Mouse (Mus musculus): ENCODE measurements around the gene 2700097O09Rik. TPM values are rescaled to one million over a fixed set of nuclear protein-coding genes. Genes with fewer than 3 reads are reported as not detected.

The 2700097O09Rik gene
- 0.37 and 1.0 TPM in 2 replicates for polyA plus RNA-seq (2012)

DNA sequence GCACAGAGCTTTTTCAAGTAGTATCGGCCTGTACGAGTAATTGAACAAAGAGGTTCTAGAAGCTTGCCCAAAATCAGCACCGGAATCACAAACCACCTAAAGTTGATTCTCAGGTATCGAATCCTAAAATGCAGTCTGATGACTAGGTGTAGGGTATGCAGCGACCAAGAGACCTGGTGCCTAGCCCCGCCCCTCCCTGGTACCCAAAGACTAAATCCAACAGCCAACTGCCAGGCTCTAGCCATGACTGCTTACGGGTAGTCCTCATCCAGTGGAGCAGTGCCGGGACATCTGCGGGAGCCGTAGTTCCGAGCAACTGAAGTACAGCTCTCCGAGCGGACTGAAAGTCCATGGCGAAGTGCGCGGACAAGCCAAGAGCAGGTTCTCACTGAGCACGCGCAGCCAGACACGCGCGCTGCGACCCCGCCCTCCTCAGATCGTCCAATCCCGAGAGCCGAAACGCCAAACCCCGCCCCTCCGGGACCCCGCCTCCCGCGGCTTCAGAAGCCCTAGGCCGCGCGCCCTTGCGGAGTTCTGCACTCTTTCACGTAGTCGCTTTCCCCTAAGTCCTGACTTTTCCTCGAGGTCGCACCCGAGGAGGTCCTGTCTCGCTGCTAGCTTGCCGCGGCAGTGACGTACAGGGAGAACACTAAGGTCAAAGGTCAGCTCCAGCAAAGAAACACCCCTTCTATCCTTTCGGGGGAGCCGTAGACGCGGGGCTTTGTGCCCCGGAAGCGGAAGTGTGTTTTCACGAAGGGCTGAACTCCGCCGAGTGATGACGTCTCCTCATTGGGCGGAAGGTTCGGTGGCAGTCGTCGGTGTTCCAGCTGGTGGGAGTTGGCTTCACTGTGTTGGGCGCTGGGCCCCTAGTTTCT, at the start of gene 2700097O09Rik, which contains the start of gene Srp54a:
Gene 2700097O09Rik (minus strand): TSS at position 385 of the 875 bp plus-strand sequence.
Gene Srp54a (plus strand): TSS at position 537 of the 875 bp plus-strand sequence.

GRCm38 (mm10) chr12:55124242-55124641, 44.3 kb upstream of the 2700097O09Rik start, which contains the start of gene Fam177a:
TSS of gene Fam177a (plus strand) at chr12:55124469.

DNA sequence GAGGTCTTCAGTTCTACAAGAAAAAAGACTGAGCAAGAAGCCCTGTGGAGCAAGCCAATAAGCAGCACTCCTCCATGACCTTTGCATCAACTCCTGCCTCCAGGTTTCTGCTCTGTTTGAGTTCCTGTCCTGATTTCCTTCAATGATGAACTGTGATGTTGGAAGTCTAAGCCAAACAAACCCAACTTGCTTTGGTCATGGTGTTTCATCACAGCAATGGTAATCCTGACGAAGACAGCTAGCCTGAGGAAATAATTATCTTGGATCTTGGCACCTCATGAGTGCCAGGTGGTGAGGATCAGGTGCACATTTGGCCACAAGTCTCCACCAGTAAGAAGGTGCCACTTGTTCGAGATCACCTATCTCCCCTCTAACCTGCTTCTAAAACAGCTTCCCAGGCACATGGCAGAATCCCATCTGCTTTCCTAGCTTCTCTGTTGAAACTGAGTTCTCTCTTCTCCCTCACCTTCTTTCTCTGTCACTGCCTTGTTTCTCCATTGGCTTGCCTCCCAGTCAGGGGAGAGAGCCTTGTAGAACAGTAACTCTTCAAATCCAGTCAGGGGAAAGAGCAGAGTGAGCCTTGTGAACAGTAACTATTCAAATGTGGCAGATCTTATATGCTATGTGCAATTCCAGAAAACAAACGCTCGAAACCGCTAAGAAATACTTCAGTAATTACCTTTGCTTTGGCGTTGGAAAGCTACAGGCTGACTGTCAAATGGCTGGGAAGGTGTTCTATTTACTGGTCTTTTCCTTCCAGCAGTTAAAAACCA, 66.1 kb downstream of the 2700097O09Rik start, which contains the start of gene Baz1a:
Gene Baz1a (minus strand): TSS at position 723 of the 773 bp plus-strand sequence.

Other genes starting within 250 kb of the 2700097O09Rik start
- gene Cfl2, start 217.2 kb downstream of the 2700097O09Rik start, polyA plus RNA-seq (2012), result 3.1 and 3.4 TPM in 2 replicates
- gene Gm20403, start 93.6 kb downstream of the 2700097O09Rik start, polyA plus RNA-seq (2012), result 0.70 and 0.71 TPM in 2 replicates
- gene Baz1a, start 65.8 kb downstream of the 2700097O09Rik start, polyA plus RNA-seq (2012), result 30.5 and 32.0 TPM in 2 replicates
- gene Srp54a, start 152 bp upstream of the 2700097O09Rik start, polyA plus RNA-seq (2012), result 23.1 and 32.8 TPM in 2 replicates
- 6.8 and 10.5 TPM in 2 replicates for gene Fam177a, start 44.4 kb upstream of the 2700097O09Rik start, polyA plus RNA-seq (2012)
- 61.9 and 70.2 TPM in 2 replicates for gene Srp54b, start 75.0 kb upstream of the 2700097O09Rik start, polyA plus RNA-seq (2012)
- gene 1700047I17Rik2, start 119.5 kb upstream of the 2700097O09Rik start, polyA plus RNA-seq (2012), result not detected in 2 replicates
- gene Srp54c, start 150.1 kb upstream of the 2700097O09Rik start, polyA plus RNA-seq (2012), result 1.9 and 2.6 TPM in 2 replicates
- gene 1110008L16Rik, start 219.5 kb upstream of the 2700097O09Rik start, polyA plus RNA-seq (2012), result 1.6 and 2.1 TPM in 2 replicates
- gene Ppp2r3c, start 222.9 kb upstream of the 2700097O09Rik start, polyA plus RNA-seq (2012), result 0.91 and 1.0 TPM in 2 replicates